Mouse (Mus musculus) G1E (cell line): Measurements from ENCODE around the gene Tbc1d9b. TPM values are rescaled to one million over a fixed set of nuclear protein-coding genes. Genes with fewer than 3 reads are reported as not detected.
A peak's percentile ranks its signal among the peaks of the same experiment; 100 is the strongest.

ENCODE experiments used
- ATAC-seq: 2 replicates; pipeline ENCODE4 v1.8.0; 2016; ENCODE audit warnings: mild to moderate bottlenecking; ENCODE audit not compliant: insufficient number of reproducible peaks, poor library complexity, low FRiP score, severe bottlenecking; ENCODE audit errors: extremely low read depth
- DNase-seq: peaks from one replicate; pipeline ENCODE4 v3.0.0; 2012; ENCODE audit warnings: low spot score
- H3K27me3 ChIP-seq: 2 replicates; pipeline ENCODE4 v1.6.1; 2012; ENCODE audit warnings: mild to moderate bottlenecking, low read length, inconsistent platforms; ENCODE audit not compliant: insufficient read depth
- H3K36me3 ChIP-seq: replicated peaks from 2 replicates; pipeline ENCODE3; 2012; ENCODE audit warnings: mild to moderate bottlenecking, inconsistent platforms
- H3K4me1 ChIP-seq: 2 replicates; pipeline ENCODE4 v1.6.1; 2012; ENCODE audit warnings: low read depth, low read length, inconsistent platforms, mixed read lengths; ENCODE audit not compliant: insufficient read depth
- H3K4me3 ChIP-seq: 2 replicates; pipeline ENCODE4 v1.5.1; 2012; ENCODE audit warnings: low read depth, mild to moderate bottlenecking, inconsistent platforms, low read length, moderate library complexity, mixed read lengths
- H3K9me3 ChIP-seq: replicated peaks from 2 replicates; pipeline ENCODE4 v1.6.1; 2012; ENCODE audit warnings: inconsistent platforms
- CTCF ChIP-seq: IDR thresholded peaks from 2 replicates; pipeline ENCODE4 v1.5.1; 2012; ENCODE audit warnings: low read depth, low read length, inconsistent platforms, mixed read lengths
- GATA1 ChIP-seq: IDR thresholded peaks from 2 replicates; pipeline ENCODE4 v1.6.1; 2012; ENCODE audit warnings: borderline replicate concordance, low read length, inconsistent platforms, mixed read lengths
- GATA2 ChIP-seq: IDR thresholded peaks from 2 replicates; pipeline ENCODE4 v1.6.1; 2012; ENCODE audit warnings: low read depth, low read length, inconsistent platforms, borderline replicate concordance
- POLR2AphosphoS5 ChIP-seq: IDR thresholded peaks from 2 replicates; pipeline ENCODE4 v1.6.1; 2012; ENCODE audit warnings: low read depth, low read length, inconsistent platforms; ENCODE audit not compliant: insufficient replicate concordance
- TAL1 ChIP-seq: conservative IDR thresholded peaks from 2 replicates; pipeline ENCODE4 v1.6.1; 2012; ENCODE audit warnings: low read depth, low read length, inconsistent platforms, mixed read lengths
- polyA plus RNA-seq: library from polyadenylated mRNA; stranded (reverse); fragments of >175 nt; gene quantifications from 2 replicates; pipeline ENCODE4 v1.2.3, GENCODE M21; 2012
- total RNA-seq, 2 experiments: library from RNA; stranded (forward) in 1 of 2; stranded (reverse) in 1 of 2; fragments of 200-1000 nt in 1 of 2; fragments of >200 nt in 1 of 2; fragmentation: Nextera tagmentation in 1 of 2; gene quantifications; 2 replicates each; pipeline ENCODE4 v1.2.3; 2014 to 2017

Tbc1d9b gene
- total and polyA plus RNA-seq, 3 experiments: 97.7 to 137 (median 113) TPM

GRCm38 (mm10) chr11:50174730-50175187 is 43.6 kb downstream of the Tbc1d9b start:
- Histone ChIP-seq H3K27me3 (no peaks in the 10 kb centered on the region), H3K4me3 (peak overlapping the region; percentile 85), H3K9me3 (no peaks in the 10 kb centered on the region), H3K4me1 (peaks cover 24% of the 10 kb centered on the region), H3K36me3 (peaks cover 63% of the 10 kb centered on the region)
- no peak for TF ChIP-seq GATA1
- no peak for TF ChIP-seq TAL1
- TF ChIP-seq POLR2AphosphoS5: no peak
- TF ChIP-seq CTCF: no peak
- no peak for TF ChIP-seq GATA2
- ATAC-seq (peak; percentile 100), DNase-seq (peak; percentile 87)

- H3K27me3 ChIP-seq: no peaks in the 10 kb centered on the region
- H3K4me3 ChIP-seq: no peak overlapping the region
- DNase-seq: no peak
- TF ChIP-seq GATA1 (no peak), GATA2 (no peak), TAL1 (no peak), CTCF (no peak), POLR2AphosphoS5 (no peak)
- peaks cover 24% of the 10 kb centered on the region for H3K4me1 ChIP-seq
- H3K36me3 ChIP-seq: peaks cover 52% of the 10 kb centered on the region
- no peak for ATAC-seq
- H3K9me3 ChIP-seq: no peaks in the 10 kb centered on the region
Observed at GRCm38 (mm10) chr11:50176351-50176750, 45.2 kb downstream of the Tbc1d9b start.

DNA sequence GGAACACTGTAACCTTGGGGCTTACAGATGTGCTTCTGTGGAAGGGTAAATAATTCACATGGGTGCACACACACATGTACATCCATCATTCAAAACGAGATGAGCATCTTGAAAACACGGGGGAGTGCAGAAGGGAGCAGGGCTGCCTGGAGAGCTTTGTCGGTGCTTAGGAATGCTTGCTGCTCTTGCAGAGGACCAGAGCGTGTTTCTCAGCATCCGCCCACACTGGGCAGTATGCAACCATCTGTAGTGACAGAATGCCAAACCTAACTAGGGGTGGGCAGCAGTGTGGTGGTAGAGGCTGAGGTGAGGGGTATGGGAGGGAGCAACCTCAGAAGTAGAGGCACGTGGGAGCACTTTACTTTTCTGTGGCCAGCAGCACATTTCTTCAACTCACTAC is 45.9 kb downstream of the Tbc1d9b start:
- Histone ChIP-seq H3K36me3 (peaks cover 51% of the 10 kb centered on the region), H3K27me3 (no peaks in the 10 kb centered on the region), H3K9me3 (no peaks in the 10 kb centered on the region), H3K4me3 (no peak overlapping the region), H3K4me1 (peaks cover 24% of the 10 kb centered on the region)
- TF ChIP-seq TAL1 (no peak), CTCF (no peak), POLR2AphosphoS5 (no peak), GATA1 (no peak), GATA2 (no peak)
- DNase-seq: no peak
- ATAC-seq: no peak

GRCm38 (mm10) chr11:50178532-50179488 is 47.6 kb downstream of the Tbc1d9b start:
- no peak overlapping the region for H3K4me3 ChIP-seq
- no peak for ATAC-seq
- H3K36me3 ChIP-seq: peaks cover 64% of the 10 kb centered on the region
- TF ChIP-seq TAL1 (no peak), GATA2 (no peak), GATA1 (no peak), CTCF (no peak), POLR2AphosphoS5 (no peak)
- DNase-seq: no peak
- no peaks in the 10 kb centered on the region for H3K27me3 ChIP-seq
- no peaks in the 10 kb centered on the region for H3K9me3 ChIP-seq
- H3K4me1 ChIP-seq: peaks cover 31% of the 10 kb centered on the region

DNA sequence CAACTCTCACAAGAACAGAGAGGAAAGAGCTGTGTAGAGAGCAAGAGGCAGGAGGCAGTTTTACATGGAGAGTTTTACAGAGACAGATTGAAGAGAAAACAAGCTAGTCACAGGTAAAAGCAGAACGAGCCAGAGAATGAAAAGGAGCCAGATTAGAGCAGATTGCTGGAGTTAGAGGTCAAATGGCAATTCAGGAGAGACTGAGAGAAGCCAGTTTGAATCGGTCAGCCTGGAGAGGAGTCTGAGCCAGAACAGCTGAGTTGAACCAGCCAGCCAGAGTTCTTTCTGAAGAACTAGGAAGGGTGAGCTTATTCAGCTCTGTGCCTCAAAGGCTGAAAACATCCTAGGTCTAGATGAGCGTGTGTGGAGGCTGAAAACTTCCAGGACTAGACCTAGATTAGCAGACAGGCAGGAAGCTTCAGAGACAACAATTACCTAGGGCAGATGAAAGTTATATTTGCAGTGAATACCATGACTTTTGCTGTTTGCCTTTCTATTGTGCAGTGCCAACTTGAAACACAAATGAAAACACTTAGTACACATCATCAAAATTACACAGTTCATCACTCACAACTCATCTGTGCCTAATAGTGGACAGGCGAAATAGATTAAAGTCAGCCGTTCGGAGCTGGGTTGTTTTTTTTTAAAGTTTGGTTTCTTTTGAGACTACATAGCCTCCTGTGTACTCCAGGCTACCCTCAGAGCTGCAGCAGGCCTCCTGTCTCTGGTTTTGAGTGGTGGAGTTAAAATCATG is 49.5 kb downstream of the Tbc1d9b start:
- Histone ChIP-seq H3K9me3 (no peaks in the 10 kb centered on the region), H3K4me3 (no peak overlapping the region), H3K36me3 (peaks cover 76% of the 10 kb centered on the region), H3K27me3 (no peaks in the 10 kb centered on the region), H3K4me1 (peaks cover 20% of the 10 kb centered on the region)
- no peak for TF ChIP-seq GATA2
- TF ChIP-seq CTCF: no peak
- no peak for TF ChIP-seq GATA1
- no peak for TF ChIP-seq POLR2AphosphoS5
- no peak for DNase-seq
- ATAC-seq: no peak

DNA sequence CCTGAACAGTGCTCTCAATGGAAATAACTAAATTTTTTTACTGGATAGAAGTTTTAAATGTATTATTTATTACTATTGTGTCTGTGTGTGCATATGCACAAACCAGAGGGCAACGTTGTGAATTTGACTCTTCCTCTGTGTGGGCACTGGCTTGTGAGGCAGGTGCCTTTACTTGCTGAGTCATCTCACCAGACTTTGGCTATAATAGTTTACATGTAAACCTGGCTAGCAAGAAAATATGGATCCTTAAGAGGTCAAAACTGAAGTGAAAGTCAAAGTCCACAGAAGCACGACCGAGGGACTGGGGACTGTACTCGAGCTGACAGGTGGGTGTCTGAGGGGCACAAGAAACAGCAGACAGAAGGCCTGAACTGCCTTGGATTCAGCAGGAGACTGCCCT is 51.5 kb downstream of the Tbc1d9b start:
- no peak for DNase-seq
- Histone ChIP-seq H3K36me3 (peaks cover 78% of the 10 kb centered on the region), H3K27me3 (no peaks in the 10 kb centered on the region), H3K4me3 (no peak overlapping the region), H3K9me3 (no peaks in the 10 kb centered on the region), H3K4me1 (peaks cover 8% of the 10 kb centered on the region)
- ATAC-seq: no peak
- no peak for TF ChIP-seq GATA1
- TF ChIP-seq CTCF: no peak
- TF ChIP-seq GATA2: no peak
- TF ChIP-seq POLR2AphosphoS5: no peak
- no peak for TF ChIP-seq TAL1
